In genomic region chr4:57586933-57587658, GRCm38 (mm10) we compare ENCODE assay signal across 17 mouse cellular contexts. TPM values are rescaled to one million over a fixed set of nuclear protein-coding genes. Genes with fewer than 3 reads are reported as not detected.
DNase-seq lines count a peak whose midpoint lies in the region; ATAC-seq and TF ChIP-seq lines count a peak whose summit lies in the region.
"Had no signal": no experiment of that assay in that cellular context is flagged by ENCODE, and none has a peak within 500 bp of the region (broad histone marks: within the 10 kb centered on the region; RNA-seq: fewer than 3 reads in every experiment).

No protein-coding gene starts in this region.

- no peak for TF ChIP-seq CTCF in hindbrain, postnatal 0 days (IDR thresholded peaks at IDR 0.05; ENCODE audit: low read depth)

- no peak for ATAC-seq in heart, embryonic 14.5 days (ENCODE audit: insufficient number of reproducible peaks, insufficient read depth, low FRiP score, low read depth)
- no peak for ATAC-seq in hindbrain, postnatal 0 days

- H3K4me1 ChIP-seq in brown adipose tissue, adult 24 weeks (ENCODE audit: control insufficient read depth, insufficient read depth, insufficient read length, low read length), result peaks cover 17% of the 10 kb centered on the region
- H3K4me1 ChIP-seq in heart, embryonic 14.5 days (ENCODE audit: control insufficient read depth in 2 of 2, insufficient read depth in 2 of 2, low read length in 2 of 2), result peaks cover 30 to 71% of the 10 kb centered on the region in 2 experiments
- H3K4me1 ChIP-seq in hindbrain, postnatal 0 days (ENCODE audit: insufficient read depth, low read length), result no peaks in the 10 kb centered on the region
- H3K4me1 ChIP-seq: embryonic facial prominence, embryonic 15.5 days; forebrain, embryonic 12.5 days; neural tube, embryonic 13.5 days had no signal

- 26% methylated on average over 7 of the region's 7 CpGs for WGBS in heart, embryonic 14.5 days
- whole genome bisulfite sequencing in hindbrain, postnatal 0 days, result 75% methylated on average over 7 of the region's 7 CpGs

- no peaks in the 10 kb centered on the region for H3K9me3 ChIP-seq in heart, embryonic 14.5 days (ENCODE audit: control insufficient read depth, low read length)
- no peaks in the 10 kb centered on the region for H3K9me3 ChIP-seq in hindbrain, postnatal 0 days (ENCODE audit: low read length)
- H3K9me3 ChIP-seq: embryonic facial prominence, embryonic 15.5 days; forebrain, embryonic 12.5 days; neural tube, embryonic 13.5 days had no signal

- H3K4me2 ChIP-seq in heart, embryonic 14.5 days (ENCODE audit: low read length), result peak overlapping the region; percentile 3; the same call in 1 of the 2 replicates
- H3K4me2 ChIP-seq in hindbrain, postnatal 0 days (ENCODE audit: low read depth, low read length), result no peak overlapping the region
- H3K4me2 ChIP-seq: embryonic facial prominence, embryonic 15.5 days; forebrain, embryonic 12.5 days; limb, embryonic 12.5 days; neural tube, embryonic 13.5 days had no signal

- H3K27me3 ChIP-seq in heart, embryonic 14.5 days (ENCODE audit: control insufficient read depth, insufficient read depth, low read length), result no peaks in the 10 kb centered on the region
- no peaks in the 10 kb centered on the region for H3K27me3 ChIP-seq in hindbrain, postnatal 0 days (ENCODE audit: insufficient read depth, low read length)
- H3K27me3 ChIP-seq: embryonic facial prominence, embryonic 15.5 days; forebrain, embryonic 12.5 days; limb, embryonic 12.5 days; neural tube, embryonic 13.5 days had no signal

- peaks cover 6% of the 10 kb centered on the region; the same call in 1 of the 2 replicates for H3K36me3 ChIP-seq in heart, embryonic 14.5 days (ENCODE audit: control insufficient read depth, insufficient read depth, low read length)
- no peaks in the 10 kb centered on the region for H3K36me3 ChIP-seq in hindbrain, postnatal 0 days (ENCODE audit: insufficient read depth, low read length)
- H3K36me3 ChIP-seq: embryonic facial prominence, embryonic 15.5 days; forebrain, embryonic 12.5 days; G1E; limb, embryonic 12.5 days; neural tube, embryonic 13.5 days had no signal

- peak overlapping the region; percentile 89 for H3K27ac ChIP-seq in brown adipose tissue, adult 24 weeks (replicated peaks; ENCODE audit: low read depth, low read length)
- peak overlapping the region; percentile 90 to 94 for H3K27ac ChIP-seq in heart, embryonic 14.5 days (replicated peaks in 1 of 2; ENCODE audit: control insufficient read depth in 1 of 2, insufficient read depth in 1 of 2, low read depth in 2 of 2, low read length in 2 of 2)
- no peak overlapping the region for H3K27ac ChIP-seq in hindbrain, postnatal 0 days
- H3K27ac ChIP-seq: embryonic facial prominence, embryonic 15.5 days; forebrain, embryonic 12.5 days; limb, embryonic 12.5 days; neural tube, embryonic 13.5 days had no signal

- peak overlapping the region; percentile 58 for H3K9ac ChIP-seq in heart, embryonic 14.5 days (ENCODE audit: low read length)
- H3K9ac ChIP-seq in hindbrain, postnatal 0 days (replicated peaks; ENCODE audit: low read length), result no peak overlapping the region
- H3K9ac ChIP-seq: embryonic facial prominence, embryonic 15.5 days; forebrain, embryonic 12.5 days; limb, embryonic 12.5 days; neural tube, embryonic 13.5 days had no signal

- peak; percentile 21 for DNase-seq in kidney, adult 9 months
- DNase-seq in kidney, adult 18-20 months, result no peak
- peak; percentile 48 for DNase-seq in kidney, postnatal 14 days
- no peak for DNase-seq in hindbrain, postnatal 0 days (ENCODE audit: low spot score)
- no peak for DNase-seq in ovary, postnatal 10 days (ENCODE audit: low spot score)
- DNase-seq: adrenal gland, adult 8-10 months; cerebellum, adult 18-20 months; right cerebral cortex, postnatal 4 days; thymus, adult 2 months had no signal

- H3K4me3 ChIP-seq in brown adipose tissue, adult 24 weeks (ENCODE audit: insufficient read depth, low read depth, low read length), result no peak overlapping the region
- no peak overlapping the region for H3K4me3 ChIP-seq in heart, embryonic 14.5 days (ENCODE audit: control insufficient read depth in 1 of 2, insufficient read depth in 1 of 2, low read depth in 1 of 2, low read length in 2 of 2)
- H3K4me3 ChIP-seq in hindbrain, postnatal 0 days (ENCODE audit: low read length), result no peak overlapping the region
- H3K4me3 ChIP-seq: embryonic facial prominence, embryonic 15.5 days; forebrain, embryonic 12.5 days; limb, embryonic 12.5 days; neural tube, embryonic 13.5 days had no signal

RNA-seq across cellular contexts. Expression of gene Pakap, which starts 19.1 kb away (rescaled TPM):
- polyA plus RNA-seq in brown adipose tissue, adult 24 weeks (2012; ENCODE audit: insufficient read depth, insufficient read length, missing spikeins), result 11.4 and 30.1 TPM in 2 replicates
- polyA plus RNA-seq in heart, embryonic 14.5 days (2014; fragmentation: Nextera tagmentation; extraction: Ambion mirVana), result 59.6 and 66.0 TPM in 2 replicates
- total RNA-seq in hindbrain, postnatal 0 days (2014; rRNA removed), result 7.5 and 9.7 TPM in 2 replicates
- 13.1 and 14.3 TPM in 2 replicates for polyA plus RNA-seq in hindbrain, postnatal 0 days (2015; fragmentation: Nextera tagmentation; extraction: Ambion mirVana)
- total RNA-seq: common myeloid progenitor, adult 5-6 weeks; G1E had no signal
- polyA plus RNA-seq: G1E had no signal

Comparison
In these comparisons a context has a peak if more than half of its experiments do, and no peak if none do; other contexts are left out.
1. DNase-seq: peak in kidney, adult 9 months (single experiment) and kidney, postnatal 14 days (single experiment); none in kidney, adult 18-20 months (single experiment), hindbrain, postnatal 0 days (single experiment) and ovary, postnatal 10 days (single experiment).